Mouse (Mus musculus): ENCODE results near the gene Adamts13. TPM values are rescaled to one million over a fixed set of nuclear protein-coding genes. Genes with fewer than 3 reads are reported as not detected.

Adamts13 gene
- total and polyA plus RNA-seq, 3 experiments: 19.7 to 130 TPM; not detected in 1

DNA sequence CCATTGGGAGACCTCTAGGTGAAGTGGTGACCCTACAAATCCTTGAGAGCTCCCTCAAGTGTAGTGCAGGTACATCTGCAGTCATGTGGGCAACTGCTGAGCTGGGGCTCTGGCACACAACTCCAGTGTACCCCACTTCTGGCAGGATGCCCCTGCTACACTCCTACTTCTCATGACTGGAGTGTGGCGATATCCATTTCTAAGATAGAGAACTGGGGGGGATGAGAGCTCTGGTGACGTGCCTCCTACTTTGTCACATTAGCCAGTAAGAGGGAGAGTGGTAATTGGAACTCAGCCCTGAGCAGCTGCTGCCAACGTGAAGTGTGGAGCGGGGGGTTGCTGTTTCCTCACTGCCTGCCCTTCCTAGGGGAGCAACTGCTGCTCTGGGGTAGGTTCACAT is 33.0 kb downstream of the Adamts13 start (continued):
- no peak for TF ChIP-seq MEF2A (IDR thresholded peaks at IDR 0.05; ENCODE audit: extremely low read depth, insufficient replicate concordance, low read depth, low read length, poor library complexity, severe bottlenecking)
- TF ChIP-seq ZC3H11A (IDR thresholded peaks at IDR 0.05; ENCODE audit: low read depth, low read length): no peak
- TF ChIP-seq MYB (IDR thresholded peaks at IDR 0.05; ENCODE audit: low read depth, low read length): no peak
- TF ChIP-seq SMC3 (IDR thresholded peaks at IDR 0.05; ENCODE audit: low read depth, low read length): no peak
- no peak for TF ChIP-seq ELF1 (IDR thresholded peaks at IDR 0.05; ENCODE audit: low read depth, low read length)
- TF ChIP-seq MXI1 (IDR thresholded peaks at IDR 0.05; ENCODE audit: low read depth, low read length): peak; percentile 58; the same call in 1 of the 2 replicates
- no peak for TF ChIP-seq CHD2 (IDR thresholded peaks at IDR 0.05; ENCODE audit: low read length)
- TF ChIP-seq MAZ (IDR thresholded peaks at IDR 0.05; ENCODE audit: low read depth, low read length): peak; percentile 61
- TF ChIP-seq GABPA (IDR thresholded peaks at IDR 0.05; ENCODE audit: low read depth, low read length): no peak
- TF ChIP-seq POLR2AphosphoS2 (IDR thresholded peaks at IDR 0.05; ENCODE audit: low read length): no peak
- TF ChIP-seq ZNF384 (IDR thresholded peaks at IDR 0.05; ENCODE audit: low read depth, low read length): no peak
- TF ChIP-seq USF1 (IDR thresholded peaks at IDR 0.05; ENCODE audit: low read depth, low read length): peak; percentile 58; the same call in 1 of the 2 replicates

DNA sequence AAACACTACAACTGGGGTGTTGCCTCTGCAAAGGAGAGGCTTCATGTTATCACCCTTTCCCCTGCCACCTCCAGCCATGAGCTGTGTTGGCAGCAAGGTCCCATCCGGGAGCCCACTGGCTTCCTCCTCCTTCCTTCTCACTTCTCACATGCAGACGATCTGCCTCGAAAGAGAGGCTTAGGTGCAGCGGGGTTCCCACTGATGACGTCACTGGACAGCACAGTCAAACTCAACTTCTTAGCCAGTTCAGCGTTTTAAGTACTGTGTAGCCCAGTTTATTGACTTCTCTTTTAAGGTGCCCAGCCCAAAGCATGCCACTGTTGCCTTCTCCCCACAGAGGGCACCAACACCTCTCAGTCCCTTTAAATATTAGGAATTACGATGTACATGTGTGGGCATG is 34.5 kb downstream of the Adamts13 start:
- Histone ChIP-seq H3K36me3 (ENCODE audit: control insufficient read depth in 1 of 2, insufficient read depth in 2 of 2, low read length in 2 of 2) (peaks cover 0 to 15% of the 10 kb centered on the region in 2 experiments; a peak in 2 of 4 replicates), H3K27ac (ENCODE audit: control insufficient read depth, low read depth, low read length) (peak overlapping the region; percentile 62), H3K27me3 (ENCODE audit: control insufficient read depth in 1 of 2, insufficient read depth in 2 of 2, low read length in 2 of 2) (no peaks in the 10 kb centered on the region), H3K9ac (ENCODE audit: control insufficient read depth, low read depth, low read length, poor library complexity, severe bottlenecking) (peak overlapping the region; percentile 59), H3K4me1 (ENCODE audit: control insufficient read depth in 1 of 2, insufficient read depth in 2 of 2, low read length in 2 of 2) (peaks cover 14 to 46% of the 10 kb centered on the region in 2 experiments), H3K4me3 (ENCODE audit: control insufficient read depth in 1 of 2, insufficient read depth in 1 of 2, low read depth in 2 of 2, low read length in 2 of 2) (peak overlapping the region; percentile 34 to 59), H3K9me3 (replicated peaks; ENCODE audit: insufficient read depth, low read length) (no peaks in the 10 kb centered on the region), H3K79me2 (ENCODE audit: control insufficient read depth, insufficient read depth, low read length, poor library complexity) (peaks cover 21% of the 10 kb centered on the region)
- DNase-seq (ENCODE audit: low read depth, low spot score): peak; percentile 72
- TF ChIP-seq ZMIZ1 (IDR thresholded peaks at IDR 0.05; ENCODE audit: low read depth, low read length) (no peak), USF1 (IDR thresholded peaks at IDR 0.05; ENCODE audit: low read depth, low read length) (no peak), MXI1 (IDR thresholded peaks at IDR 0.05; ENCODE audit: low read depth, low read length) (0 out of 2 replicates have a peak, but pooled peaks have one; percentile 47), MAX (IDR thresholded peaks at IDR 0.05; ENCODE audit: low read length) (0 out of 2 replicates have a peak, but pooled peaks have one; percentile 9), ETS1 (IDR thresholded peaks at IDR 0.05; ENCODE audit: low read depth, low read length) (0 out of 2 replicates have a peak, but pooled peaks have one; percentile 10), ZC3H11A (IDR thresholded peaks at IDR 0.05; ENCODE audit: low read depth, low read length) (no peak)

DNA sequence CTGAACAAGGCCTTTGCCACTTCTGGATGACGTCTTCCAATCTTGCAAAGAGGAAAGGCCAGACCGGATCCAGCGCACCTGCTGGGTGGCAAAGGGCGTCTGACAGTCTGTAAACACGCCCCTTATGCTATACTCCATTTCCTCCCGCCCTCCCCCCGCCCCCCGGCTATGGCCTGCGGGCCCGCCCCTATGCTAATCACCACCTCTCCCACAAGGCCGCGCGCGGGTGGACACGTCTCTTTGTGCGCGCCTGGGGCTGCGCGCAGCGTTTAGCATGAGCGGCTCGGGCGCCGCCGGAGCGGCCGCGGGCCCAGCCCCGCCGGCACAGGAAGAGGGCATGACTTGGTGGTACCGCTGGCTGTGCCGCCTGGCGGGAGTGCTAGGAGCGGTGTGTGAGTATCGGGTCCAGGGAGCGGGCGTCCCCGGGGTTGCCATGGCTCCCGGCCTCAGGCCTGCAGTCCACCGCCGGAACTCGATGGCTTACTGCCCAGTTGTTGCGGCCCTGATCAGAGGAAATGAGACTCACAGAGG is 36.6 kb downstream of the Adamts13 start, which contains the start of gene Cacfd1:
TSS of gene Cacfd1 (plus strand) at position 213 of the 531 bp plus-strand sequence.
- Histone ChIP-seq H3K27me3 (ENCODE audit: control insufficient read depth in 1 of 2, insufficient read depth in 2 of 2, low read length in 2 of 2) (no peaks in the 10 kb centered on the region), H3K4me1 (ENCODE audit: control insufficient read depth in 1 of 2, insufficient read depth in 2 of 2, low read length in 2 of 2) (peaks cover 14 to 46% of the 10 kb centered on the region in 2 experiments), H3K27ac (ENCODE audit: control insufficient read depth, low read depth, low read length) (peak within 1 kb of the TSS; percentile 63), H3K9ac (ENCODE audit: control insufficient read depth, low read depth, low read length, poor library complexity, severe bottlenecking) (peak within 1 kb of the TSS; percentile 99), H3K9me3 (replicated peaks; ENCODE audit: insufficient read depth, low read length) (no peaks in the 10 kb centered on the region), H3K36me3 (ENCODE audit: control insufficient read depth in 1 of 2, insufficient read depth in 2 of 2, low read length in 2 of 2) (peaks cover 2 to 15% of the 10 kb centered on the region in 2 experiments; a peak in 3 of 4 replicates), H3K4me3 (ENCODE audit: control insufficient read depth in 1 of 2, insufficient read depth in 1 of 2, low read depth in 2 of 2, low read length in 2 of 2) (peak within 1 kb of the TSS; percentile 85 to 97), H3K79me2 (ENCODE audit: control insufficient read depth, insufficient read depth, low read length, poor library complexity) (peaks cover 21% of the 10 kb centered on the region)
- peak; percentile 94 for DNase-seq (ENCODE audit: low read depth, low spot score)
- TF ChIP-seq POLR2A (IDR thresholded peaks at IDR 0.05; ENCODE audit: control insufficient read depth in 1 of 2, insufficient read depth in 1 of 2, low read depth in 1 of 2, low read length in 2 of 2, poor library complexity in 1 of 2) (peak; percentile 85 to 87), TAL1 (IDR thresholded peaks at IDR 0.05; ENCODE audit: low read length) (0 out of 2 replicates have a peak, but pooled peaks have one; percentile 1), HCFC1 (IDR thresholded peaks at IDR 0.05; ENCODE audit: low read depth, low read length) (peak; percentile 82), MXI1 (IDR thresholded peaks at IDR 0.05; ENCODE audit: low read depth, low read length) (peak; percentile 81; the same call in 1 of the 2 replicates), TBP (IDR thresholded peaks at IDR 0.05; ENCODE audit: low read depth, low read length) (peak; percentile 42; the same call in 1 of the 2 replicates), NELFE (IDR thresholded peaks at IDR 0.05; ENCODE audit: low read depth, low read length) (peak; percentile 78), JUND (IDR thresholded peaks at IDR 0.05; ENCODE audit: low read depth, low read length) (no peak), MYC (IDR thresholded peaks at IDR 0.05; ENCODE audit: low read depth, low read length) (no peak), ZMIZ1 (IDR thresholded peaks at IDR 0.05; ENCODE audit: low read depth, low read length) (peak; percentile 50; the same call in 1 of the 2 replicates), ZNF384 (IDR thresholded peaks at IDR 0.05; ENCODE audit: low read depth, low read length) (no peak), SIN3A (IDR thresholded peaks at IDR 0.05; ENCODE audit: low read length) (peak; percentile 72), ETS1 (IDR thresholded peaks at IDR 0.05; ENCODE audit: low read depth, low read length) (0 out of 2 replicates have a peak, but pooled peaks have one; percentile 18), TCF12 (IDR thresholded peaks at IDR 0.05; ENCODE audit: low read depth, low read length) (peak; percentile 32; the same call in 1 of the 2 replicates), MAZ (IDR thresholded peaks at IDR 0.05; ENCODE audit: low read depth, low read length) (peak; percentile 82), POLR2AphosphoS5 (IDR thresholded peaks at IDR 0.05; ENCODE audit: borderline replicate concordance, low read depth, low read length) (0 out of 2 replicates have a peak, but pooled peaks have one; percentile 50), POLR2AphosphoS2 (IDR thresholded peaks at IDR 0.05; ENCODE audit: low read length) (peak; percentile 87; the same call in 1 of the 2 replicates), NRF1 (IDR thresholded peaks at IDR 0.05; ENCODE audit: insufficient read depth, low read depth, low read length, poor library complexity, severe bottlenecking) (peak; percentile 71), GATA1 (IDR thresholded peaks at IDR 0.05; ENCODE audit: low read depth, low read length) (no peak)
